Mouse (Mus musculus): ENCODE measurements at regions not wholly inside any gene's neighbourhood (a gene's known extent, or its start where the extent isn't known, plus 50 kb on each side); places are given as distances from the start of the nearest gene placed in this dataset.

DNA sequence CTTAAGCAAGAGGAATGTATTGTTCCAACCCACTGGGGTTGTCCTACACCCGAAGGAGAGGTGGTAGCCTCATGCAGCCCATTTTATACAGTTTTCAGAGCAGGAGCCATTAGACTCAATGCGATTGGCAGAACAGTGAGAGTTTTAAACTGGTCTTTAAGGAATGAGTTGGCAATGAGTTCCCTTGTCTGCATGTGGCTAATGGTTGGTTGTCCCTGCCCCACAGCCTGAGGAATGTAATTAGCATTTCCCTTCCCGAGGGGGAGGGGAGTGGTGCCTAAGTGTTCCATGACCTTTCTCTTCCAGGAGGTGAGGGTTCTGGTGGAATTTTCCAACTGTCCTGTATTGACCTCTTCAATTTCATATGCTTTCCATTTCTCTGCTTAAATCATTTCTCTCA is 1137.9 kb downstream of the Pla2g4a start:
- TF ChIP-seq POLR2A (IDR thresholded peaks at IDR 0.05; ENCODE audit: insufficient read depth, low read depth, low read length): no peak
- no peak for TF ChIP-seq CTCF (IDR thresholded peaks at IDR 0.05)
